Mouse (Mus musculus) lung, embryonic 14.5 days (tissue): ENCODE results near the gene Zglp1. TPM values are rescaled to one million over a fixed set of nuclear protein-coding genes. Genes with fewer than 3 reads are reported as not detected.
A peak's percentile ranks its signal among the peaks of the same experiment; 100 is the strongest.

ENCODE experiments used
- ATAC-seq: fragments of 200-750 bp; cut with Nextera tagmentation; 2 replicates; pipeline ENCODE4 v1.8.0; 2017; ENCODE audit warnings: mild to moderate bottlenecking, moderate TSS enrichment, moderate library complexity; ENCODE audit not compliant: insufficient read depth
- DNase-seq: peaks from one replicate; pipeline ENCODE4 v3.0.0-alpha.2; 2015
- H3K27ac ChIP-seq: fragments of 300-500 bp; sonication (generic); 2 replicates; pipeline ENCODE4 v1.5.1; 2014; ENCODE audit warnings: low read depth, mild to moderate bottlenecking, moderate library complexity
- H3K27me3 ChIP-seq: fragments of 300-500 bp; sonication (generic); 2 replicates; pipeline ENCODE4 v1.6.1; 2014; ENCODE audit warnings: low read length, control low read depth; ENCODE audit not compliant: insufficient read depth
- H3K36me3 ChIP-seq: fragments of 300-500 bp; sonication (generic); 2 replicates; pipeline ENCODE4 v1.6.1; 2014; ENCODE audit warnings: control low read depth; ENCODE audit not compliant: insufficient read depth
- H3K4me1 ChIP-seq: fragments of 300-500 bp; sonication (generic); 2 replicates; pipeline ENCODE4 v1.6.1; 2014; ENCODE audit warnings: antibody characterized with exemption, control low read depth; ENCODE audit not compliant: insufficient read depth
- H3K4me2 ChIP-seq: fragments of 300-500 bp; sonication (generic); 2 replicates; pipeline ENCODE4 v1.6.1; 2014; ENCODE audit warnings: mild to moderate bottlenecking
- H3K4me3 ChIP-seq: fragments of 300-500 bp; sonication (generic); 2 replicates; pipeline ENCODE4 v1.5.1; 2014; ENCODE audit warnings: low read depth, low read length
- H3K9ac ChIP-seq: fragments of 300-500 bp; sonication (generic); 2 replicates; pipeline ENCODE4 v1.6.1; 2014
- H3K9me3 ChIP-seq: fragments of 300-500 bp; sonication (generic); 2 replicates; pipeline ENCODE4 v1.6.1; 2016; ENCODE audit warnings: low read depth, low read length, control low read depth
- CTCF ChIP-seq: IDR thresholded peaks from 2 replicates; pipeline ENCODE4 v1.5.1; 2016; ENCODE audit warnings: antibody characterized with exemption, low read depth
- WGBS: fragments of 180-500 bp; shearing (Covaris S2); extraction: QIAGEN DNeasy Blood & Tissue Kit; methylation state at CpG from one replicate; pipeline ENCODE4 v1.1.7; 2014; 5-methylcytosine and 5-hydroxymethylcytosine counted together
- polyA plus RNA-seq: library from polyadenylated mRNA; unstranded; fragments of >200 nt; fragmentation: Nextera tagmentation; extraction: Ambion mirVana; gene quantifications from 2 replicates; pipeline ENCODE4 v1.2.1, GENCODE M21; 2014

Zglp1 gene
- polyA plus RNA-seq, 1 experiment from 2014 or later, result not detected

DNA sequence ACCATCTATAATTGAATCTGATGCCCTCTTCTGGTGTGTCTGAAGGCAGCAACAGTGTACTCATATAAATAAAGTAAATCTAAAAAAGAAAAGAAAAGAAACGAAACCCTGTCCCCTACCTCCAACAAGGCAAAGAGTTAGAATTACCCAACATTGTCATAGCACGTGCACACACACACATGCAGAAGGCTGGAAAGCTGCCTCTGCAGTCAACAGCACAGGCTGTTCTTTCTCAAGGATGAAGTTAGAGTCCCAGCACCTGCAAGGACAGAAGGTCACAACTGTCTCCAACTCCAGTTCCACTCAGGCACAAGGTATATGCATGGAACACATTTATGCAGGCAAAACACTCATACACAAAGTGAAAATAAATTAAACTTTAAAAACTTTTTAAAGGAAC, 35.2 kb upstream of the Zglp1 start:
- no peak overlapping the region for H3K9ac ChIP-seq
- 0 out of 2 replicates have a peak, but pooled peaks cover 3% of the 10 kb centered on the region for H3K36me3 ChIP-seq
- no peak overlapping the region for H3K4me3 ChIP-seq
- no peak overlapping the region for H3K4me2 ChIP-seq
- H3K27me3 ChIP-seq, result no peaks in the 10 kb centered on the region
- no peak for TF ChIP-seq CTCF
- H3K9me3 ChIP-seq, result no peaks in the 10 kb centered on the region
- no peak overlapping the region for H3K27ac ChIP-seq
- ATAC-seq, result no peak
- DNase-seq, result no peak
- 80% methylated on average over 2 of the region's 2 CpGs for WGBS
- H3K4me1 ChIP-seq, result no peaks in the 10 kb centered on the region

DNA sequence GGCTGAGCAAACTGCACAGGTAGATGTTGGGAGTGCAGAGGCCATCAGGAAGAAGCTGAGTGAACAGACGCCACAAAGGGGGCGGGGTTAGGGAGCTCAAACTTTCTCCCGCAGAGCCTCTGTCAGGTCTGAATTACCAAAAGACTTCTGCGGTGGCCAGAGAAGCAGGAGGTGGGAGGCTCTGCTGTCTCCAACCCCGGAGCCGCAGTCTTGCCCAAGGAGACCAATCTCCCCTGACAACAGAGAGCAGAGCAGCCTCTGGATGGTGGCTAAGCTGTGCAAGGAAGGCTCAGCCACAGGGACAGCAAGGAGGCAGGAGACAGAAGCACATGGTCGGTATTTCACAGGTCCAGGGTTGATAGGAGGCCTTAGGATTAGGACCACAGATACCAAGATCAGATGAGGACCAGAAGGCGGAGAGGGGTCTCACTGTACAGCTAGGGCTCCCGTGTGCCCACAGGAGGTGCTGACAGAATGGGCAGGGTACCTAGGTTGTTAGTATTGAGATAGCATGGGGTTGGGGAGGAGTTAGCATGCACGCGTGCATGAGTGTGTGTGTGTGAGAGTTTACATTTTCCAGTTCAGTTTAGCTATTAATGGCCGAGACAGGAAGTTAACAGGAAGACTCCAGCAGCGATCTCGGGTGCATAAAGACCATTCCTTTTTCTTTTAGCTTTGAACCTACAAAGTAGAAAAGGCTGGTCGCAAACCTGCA, 33.7 kb upstream of the Zglp1 start:
- WGBS, result 35% methylated on average over 15 of the region's 15 CpGs

DNA sequence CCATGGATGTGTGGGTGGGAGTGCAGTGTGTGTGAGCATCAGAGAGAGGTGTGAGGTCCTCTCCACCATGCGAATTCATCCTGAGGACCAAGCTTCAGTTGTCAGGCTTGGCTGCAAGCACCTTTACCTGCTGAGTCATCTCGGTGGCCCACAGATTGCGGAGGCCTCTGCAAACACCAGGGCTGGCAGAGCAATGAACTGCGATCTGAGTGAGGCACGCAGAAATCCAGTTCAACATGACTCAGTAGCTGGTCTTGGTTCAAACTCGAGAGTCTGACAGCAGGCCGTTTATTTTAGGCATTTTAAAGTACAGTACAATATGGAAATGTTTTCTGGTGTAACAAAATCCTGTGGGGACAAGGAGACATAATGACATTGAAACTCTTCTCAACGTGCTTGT, 30.9 kb upstream of the Zglp1 start:
- no peak for DNase-seq
- WGBS, result 66% methylated on average over 8 of the region's 8 CpGs

More for the DNA sequence above, 33.7 kb upstream of the Zglp1 start:
- DNase-seq (peak; percentile 12), ATAC-seq (no peak)
- Histone ChIP-seq H3K27ac (0 out of 2 replicates have a peak overlapping the region, but pooled peaks have one; percentile 4), H3K4me3 (no peak overlapping the region), H3K9ac (no peak overlapping the region; the same call in 1 of the 2 replicates), H3K4me2 (no peak overlapping the region), H3K27me3 (no peaks in the 10 kb centered on the region), H3K4me1 (no peaks in the 10 kb centered on the region), H3K36me3 (0 out of 2 replicates have a peak, but pooled peaks cover 3% of the 10 kb centered on the region), H3K9me3 (no peaks in the 10 kb centered on the region)
- TF ChIP-seq CTCF, result no peak

DNA sequence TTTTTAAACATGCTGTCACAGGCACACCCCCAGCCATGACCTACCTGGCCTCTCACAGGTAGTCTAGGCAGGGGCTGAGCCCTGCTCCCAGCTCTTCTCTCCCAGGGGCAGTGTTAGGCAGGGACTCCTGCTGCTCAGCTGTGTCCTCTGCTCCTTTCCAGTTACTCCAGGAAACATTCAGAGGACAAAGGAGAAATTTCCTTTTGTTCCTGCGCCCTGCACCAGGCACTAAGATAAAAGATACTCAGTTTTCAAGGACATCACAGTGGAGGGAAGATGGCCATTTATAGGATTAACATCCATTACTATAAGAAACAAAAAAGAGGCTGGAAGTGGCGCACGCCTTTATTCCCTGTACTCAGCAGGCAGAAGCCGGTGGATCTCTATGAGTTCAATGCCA, 29.1 kb upstream of the Zglp1 start:
- ATAC-seq, result no peak

More for the DNA sequence above, 30.9 kb upstream of the Zglp1 start:
- no peak for ATAC-seq
- Histone ChIP-seq H3K27ac (no peak overlapping the region), H3K4me3 (no peak overlapping the region), H3K9me3 (no peaks in the 10 kb centered on the region), H3K36me3 (0 out of 2 replicates have a peak, but pooled peaks cover 3% of the 10 kb centered on the region), H3K27me3 (no peaks in the 10 kb centered on the region), H3K4me2 (no peak overlapping the region), H3K9ac (no peak overlapping the region), H3K4me1 (no peaks in the 10 kb centered on the region)
- no peak for TF ChIP-seq CTCF

DNA sequence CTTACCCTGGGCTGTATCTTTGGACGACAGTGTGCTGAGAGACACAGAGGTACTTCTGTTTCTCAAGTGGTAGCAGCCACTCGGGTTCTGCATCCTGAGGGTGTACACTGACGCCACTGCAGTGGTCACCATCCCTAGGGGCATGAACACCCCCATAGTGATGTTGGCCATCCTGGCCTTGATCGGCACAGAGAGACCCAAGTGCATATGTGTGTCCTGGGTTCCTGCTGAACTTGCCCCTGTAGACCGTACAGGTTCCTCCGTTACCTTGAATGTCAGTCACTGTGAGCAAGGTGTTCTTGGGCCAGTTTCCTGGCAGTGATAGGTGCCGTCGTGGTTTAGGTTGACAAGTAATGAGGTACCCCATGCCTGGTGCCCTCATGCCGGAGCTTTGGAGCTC, 26.5 kb upstream of the Zglp1 start:
- Histone ChIP-seq H3K4me3 (no peak overlapping the region), H3K4me1 (no peaks in the 10 kb centered on the region), H3K27ac (no peak overlapping the region), H3K4me2 (no peak overlapping the region), H3K27me3 (no peaks in the 10 kb centered on the region), H3K9ac (no peak overlapping the region), H3K9me3 (no peaks in the 10 kb centered on the region), H3K36me3 (peaks cover 20% of the 10 kb centered on the region)
- ATAC-seq (no peak), DNase-seq (no peak)
- 93% methylated on average over 9 of the region's 9 CpGs for WGBS
- TF ChIP-seq CTCF, result no peak

More for the DNA sequence above, 29.1 kb upstream of the Zglp1 start:
- Histone ChIP-seq H3K27ac (no peak overlapping the region), H3K9ac (no peak overlapping the region), H3K36me3 (no peaks in the 10 kb centered on the region), H3K4me2 (no peak overlapping the region), H3K9me3 (no peaks in the 10 kb centered on the region), H3K4me1 (no peaks in the 10 kb centered on the region), H3K27me3 (no peaks in the 10 kb centered on the region), H3K4me3 (no peak overlapping the region)
- WGBS, result 87% methylated on average over 4 of the region's 4 CpGs
- no peak for TF ChIP-seq CTCF
- no peak for DNase-seq

DNA sequence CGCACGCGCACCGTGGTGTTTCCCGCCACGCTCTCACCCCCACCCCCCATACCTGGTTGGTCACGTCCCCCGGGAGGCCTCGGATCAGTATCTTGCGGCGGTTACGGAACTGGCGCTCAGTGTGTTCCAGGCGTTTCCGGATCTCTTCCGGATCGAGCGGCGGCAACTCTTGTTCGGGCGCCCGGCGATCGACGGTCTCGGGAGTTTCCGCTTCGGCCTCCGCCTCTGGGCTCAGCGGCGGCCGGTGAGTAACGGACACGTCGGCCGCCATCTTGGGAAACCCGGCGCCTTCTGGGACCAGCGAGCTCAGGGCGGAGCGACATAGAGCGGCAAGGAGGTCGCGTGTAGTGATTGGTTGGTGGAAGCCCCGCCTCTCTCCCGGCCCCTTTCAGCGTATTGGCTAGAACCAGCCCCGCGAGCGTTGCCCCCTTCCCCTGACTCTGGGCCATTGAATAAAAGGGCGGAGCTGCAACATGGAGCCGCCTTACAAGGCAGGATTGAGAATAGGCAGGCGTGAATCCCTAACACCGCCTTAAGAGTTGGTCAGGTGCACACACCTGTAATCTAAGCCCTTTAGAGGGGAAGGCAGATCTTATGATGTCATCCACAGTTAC, 24.9 kb upstream of the Zglp1 start, which contains the start of the genes Gm38431 and Raver1:
Gene Gm38431 (minus strand): TSS at position 291 of the 614 bp plus-strand sequence.
Gene Raver1 (minus strand): TSS at position 302 of the 614 bp plus-strand sequence.
- Histone ChIP-seq H3K27ac (peak within 1 kb of the TSS; percentile 91), H3K9me3 (no peaks in the 10 kb centered on the region), H3K27me3 (no peaks in the 10 kb centered on the region), H3K4me2 (peak within 1 kb of the TSS; percentile 62), H3K4me1 (no peaks in the 10 kb centered on the region), H3K4me3 (peak within 1 kb of the TSS; percentile 68), H3K36me3 (peaks cover 37% of the 10 kb centered on the region), H3K9ac (peak within 1 kb of the TSS; percentile 83)
- TF ChIP-seq CTCF, result no peak
- under 1% methylated on average over 54 of the region's 54 CpGs for WGBS
- peak; percentile 99 for DNase-seq
- ATAC-seq, result peak; percentile 100
